Mouse (Mus musculus): ENCODE results near the gene Prkrip1.
"Not testable (repeated sequence)": the region's sequence is repeated elsewhere in the genome, so short reads cannot be mapped to it uniquely, and the experiment has no call there.

Gene Prkrip1

GRCm38 (mm10) chr5:136173606-136174463 lies 24.9 kb downstream of the Prkrip1 start:
- POLR2A ChIA-PET = interaction anchor here in 2 of 4 experiments (0.5 to 2.1 kb wide), 10 partner anchors 18 to 406 kb away, joined by 3 to 5 read pairs (median 3); partner anchors contain the start of gene Prkrip1 (in 1 of the 2)
- CTCF ChIA-PET = interaction anchor here in 3 of 4 experiments (0.5 to 2.1 kb wide), 5 partner anchors 10 to 534 kb away, joined by 3 to 7 read pairs (median 4); no protein-coding TSS in a partner anchor

GRCm38 (mm10) chr5:136172939-136173338 lies 25.8 kb downstream of the Prkrip1 start:
- POLR2A ChIA-PET = interaction anchor here in 2 of 4 experiments (0.6 to 1.5 kb wide), 9 partner anchors 8 to 373 kb away, joined by 3 read pairs; partner anchors contain the start of genes Polr2j (in 1 of the 2) and Prkrip1 (in 1 of the 2)
- CTCF ChIA-PET = interaction anchor here in 3 of 4 experiments (0.5 to 2.1 kb wide), 4 partner anchors 14 to 535 kb away, joined by 4 to 8 read pairs (median 6); no protein-coding TSS in a partner anchor

- ChIA-PET POLR2A (interaction anchor here (0.5 to 1.7 kb wide), 9 partner anchors 9 to 1023 kb away, joined by 3 to 4 read pairs (median 3); partner anchors contain the start of genes Cux1 (in 1 of the 4) and Polr2j (in 1 of the 4)), CTCF (interaction anchor here (0.6 to 2.1 kb wide), 6 partner anchors 12 to 270 kb away, joined by 3 to 8 read pairs (median 5); partner anchors contain the start of gene Polr2j (in 1 of the 4))
Observed at GRCm38 (mm10) chr5:136171363-136172341, 27.1 kb downstream of the Prkrip1 start.

GRCm38 (mm10) chr5:136170512-136171362 lies 28.0 kb downstream of the Prkrip1 start, which contains the start of gene Orai2:
Gene Orai2 (minus strand): TSS chr5:136170713.
- ChIA-PET CTCF (interaction anchor here (0.6 to 1.5 kb wide), 13 partner anchors 13 to 758 kb away, joined by 3 to 10 read pairs (median 3); partner anchors contain the start of gene Polr2j (in 1 of the 4)), POLR2A (interaction anchor here in 3 of 4 experiments (0.7 to 2.2 kb wide), 11 partner anchors 11 to 397 kb away, joined by 3 to 7 read pairs (median 3); partner anchors contain the start of genes Cux1 (in 1 of the 3) and Prkrip1 (in 1 of the 3))

GRCm38 (mm10) chr5:136169626-136170511 lies 28.9 kb downstream of the Prkrip1 start:
- POLR2A ChIA-PET = interaction anchor here in 3 of 4 experiments (0.6 to 2.2 kb wide), 13 partner anchors 10 to 197 kb away, joined by 3 to 8 read pairs (median 4); partner anchors contain the start of gene Prkrip1 (in 1 of the 3)

GRCm38 (mm10) chr5:136168071-136168470 lies 30.7 kb downstream of the Prkrip1 start:
- ChIA-PET POLR2A (interaction anchor here in 1 of 4 experiments (0.9 to 2.0 kb wide), 4 partner anchors 12 to 102 kb away, joined by 3 to 8 read pairs (median 3); partner anchors contain the start of gene Prkrip1), CTCF (interaction anchor here in 3 of 4 experiments (0.5 to 1.0 kb wide), 6 partner anchors 15 to 843 kb away, joined by 3 read pairs; no protein-coding TSS in a partner anchor)

More at GRCm38 (mm10) chr5:136169626-136170511, 28.9 kb downstream of the Prkrip1 start:
- CTCF ChIA-PET = interaction anchor here in 3 of 4 experiments (0.6 to 1.5 kb wide), 11 partner anchors 13 to 759 kb away, joined by 3 to 10 read pairs (median 4); no protein-coding TSS in a partner anchor

- ChIA-PET POLR2A (interaction anchor here in 1 of 4 experiments (0.6 to 1.1 kb wide), 3 partner anchors 22 to 108 kb away, joined by 3 to 8 read pairs (median 3); no protein-coding TSS in a partner anchor), CTCF (interaction anchor here in 2 of 4 experiments (0.7 to 0.9 kb wide), 3 partner anchors 15 to 205 kb away, joined by 3 to 4 read pairs (median 3); no protein-coding TSS in a partner anchor)
Observed at GRCm38 (mm10) chr5:136167296-136167695, 31.5 kb downstream of the Prkrip1 start.

GRCm38 (mm10) chr5:136165246-136165645 lies 33.5 kb downstream of the Prkrip1 start:
- ChIA-PET POLR2A (interaction anchor here in 2 of 4 experiments (1.0 to 1.4 kb wide), 3 partner anchors 34 to 264 kb away, joined by 3 to 4 read pairs (median 3); partner anchors contain the start of gene Prkrip1 (in 1 of the 2)), CTCF (interaction anchor here in 2 of 4 experiments (0.6 to 1.2 kb wide), 3 partner anchors 22 to 958 kb away, joined by 3 to 4 read pairs (median 3); no protein-coding TSS in a partner anchor)

GRCm38 (mm10) chr5:136163807-136164474 lies 34.8 kb downstream of the Prkrip1 start:
- ChIA-PET CTCF (interaction anchor here in 2 of 4 experiments (0.8 to 1.7 kb wide), 2 partner anchors 11 to 23 kb away, joined by 4 read pairs; no protein-coding TSS in a partner anchor), POLR2A (interaction anchor here in 1 of 4 experiments (0.6 kb wide), 1 partner anchor 545 kb away, joined by 10 read pairs; no protein-coding TSS in a partner anchor)

- POLR2A ChIA-PET, CTCF ChIA-PET: not testable (repeated sequence)
Observed at GRCm38 (mm10) chr5:136160084-136160483, 38.7 kb downstream of the Prkrip1 start.

GRCm38 (mm10) chr5:136155399-136155798 lies 43.4 kb downstream of the Prkrip1 start:
- ChIA-PET CTCF (interaction anchor here in 1 of 4 experiments (0.6 kb wide), 1 partner anchor 161 kb away, joined by 5 read pairs; the partner anchor contains the start of gene Dtx2), POLR2A (no interaction called here)

GRCm38 (mm10) chr5:136152365-136152764 lies 46.4 kb downstream of the Prkrip1 start:
- ChIA-PET CTCF (interaction anchor here in 2 of 4 experiments (0.7 to 1.0 kb wide), 5 partner anchors 10 to 100 kb away, joined by 3 to 4 read pairs (median 3); no protein-coding TSS in a partner anchor), POLR2A (interaction anchor here in 1 of 4 experiments (1.5 kb wide), 1 partner anchor 27 kb away, joined by 4 read pairs; no protein-coding TSS in a partner anchor)

- CTCF ChIA-PET = not testable (repeated sequence)
- POLR2A ChIA-PET = interaction anchor here in 2 of 4 experiments (0.6 kb wide), 2 partner anchors 50 to 298 kb away, joined by 3 read pairs; no protein-coding TSS in a partner anchor
Observed at GRCm38 (mm10) chr5:136149134-136149576, 49.6 kb downstream of the Prkrip1 start.

GRCm38 (mm10) chr5:136147704-136148103 lies 51.1 kb downstream of the Prkrip1 start:
- ChIA-PET POLR2A (interaction anchor here in 1 of 4 experiments (0.6 kb wide), 1 partner anchor 82 kb away, joined by 4 read pairs; no protein-coding TSS in a partner anchor), CTCF (interaction anchor here in 1 of 4 experiments (0.6 to 1.4 kb wide), 2 partner anchors 39 to 172 kb away, joined by 3 to 5 read pairs; no protein-coding TSS in a partner anchor)
